ENCODE assay signal across 22 mouse cellular contexts in the genomic region with DNA sequence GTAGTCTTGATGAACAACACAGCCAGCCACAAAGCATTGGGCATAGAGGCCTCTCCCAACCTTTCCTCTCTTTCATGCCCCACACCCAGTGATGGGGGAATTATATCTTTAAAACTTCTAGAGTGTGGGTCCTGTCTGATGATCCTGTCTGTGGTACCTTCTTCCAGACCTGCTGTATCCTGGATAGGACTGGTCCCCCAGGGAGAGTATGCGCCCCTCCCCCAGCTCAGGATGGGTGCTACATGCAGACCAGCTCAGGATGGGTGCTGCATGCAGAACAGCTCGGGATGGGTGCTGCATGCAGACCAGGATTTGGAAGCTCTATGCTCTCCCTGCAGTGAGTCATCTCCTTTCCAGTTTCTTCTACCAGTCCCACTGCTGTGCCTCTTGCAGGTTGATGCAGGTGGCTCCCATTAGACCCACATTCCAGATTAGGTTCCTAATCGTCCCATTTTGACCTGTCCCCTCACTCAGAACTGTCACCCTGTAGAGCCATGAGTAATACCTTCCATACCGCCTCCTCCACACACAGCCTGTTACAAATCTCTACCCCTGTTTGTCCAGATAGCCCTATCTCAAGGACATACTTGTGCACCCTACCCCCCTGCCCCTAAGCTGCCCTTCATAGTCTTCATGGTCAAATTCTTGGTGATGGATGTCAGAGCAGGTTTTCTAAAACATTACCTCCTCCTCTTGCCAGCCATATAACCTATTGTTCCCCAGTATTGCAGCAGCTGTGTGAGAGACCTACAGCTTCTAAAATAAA.
A peak's percentile ranks its signal among the peaks of the same experiment; 100 is the strongest.
DNase-seq lines count a peak whose midpoint lies in the region; ATAC-seq lines count a peak whose summit lies in the region.
"Had no signal": no experiment of that assay in that cellular context is flagged by ENCODE, and none has a peak within 500 bp of the region (broad histone marks: within the 10 kb centered on the region; RNA-seq: fewer than 3 reads in every experiment).

No protein-coding gene starts in this region.

- peak overlapping the region; percentile 75 for H3K27ac ChIP-seq in heart, embryonic 10.5 days
- peak overlapping the region; percentile 85 to 93 for H3K27ac ChIP-seq in heart, embryonic 14.5 days (replicated peaks in 1 of 2; ENCODE audit: control insufficient read depth in 1 of 2, insufficient read depth in 1 of 2, low read depth in 2 of 2, low read length in 2 of 2)
- no peak overlapping the region for H3K27ac ChIP-seq in intestine, embryonic 16.5 days (ENCODE audit: low read length)
- no peak overlapping the region for H3K27ac ChIP-seq in intestine, embryonic 15.5 days
- H3K27ac ChIP-seq: embryonic facial prominence, embryonic 13.5 days; forebrain, embryonic 12.5 days; gastrocnemius, adult 2 months; hindbrain, embryonic 12.5 days had no signal

- no peaks in the 10 kb centered on the region for H3K27me3 ChIP-seq in heart, embryonic 10.5 days (ENCODE audit: insufficient read depth, poor library complexity, severe bottlenecking)
- H3K27me3 ChIP-seq in heart, embryonic 14.5 days (ENCODE audit: control insufficient read depth, insufficient read depth, low read length), result no peaks in the 10 kb centered on the region
- H3K27me3 ChIP-seq in intestine, embryonic 16.5 days (replicated peaks; ENCODE audit: control insufficient read depth, insufficient read depth, low read length), result no peaks in the 10 kb centered on the region
- no peaks in the 10 kb centered on the region for H3K27me3 ChIP-seq in intestine, embryonic 15.5 days (replicated peaks)
- H3K27me3 ChIP-seq: CH12.LX; embryonic facial prominence, embryonic 13.5 days; forebrain, embryonic 12.5 days; hindbrain, embryonic 12.5 days; Patski had no signal

- 62% methylated on average over 4 of the region's 4 CpGs for WGBS in heart, embryonic 10.5 days
- WGBS in heart, embryonic 14.5 days, result 55% methylated on average over 4 of the region's 4 CpGs
- WGBS in intestine, embryonic 16.5 days, result 86% methylated on average over 4 of the region's 4 CpGs
- WGBS in intestine, embryonic 15.5 days, result 75% methylated on average over 4 of the region's 4 CpGs

- H3K4me1 ChIP-seq in heart, embryonic 10.5 days, result peaks cover 14% of the 10 kb centered on the region
- peaks cover 11 to 12% of the 10 kb centered on the region in 2 experiments for H3K4me1 ChIP-seq in heart, embryonic 14.5 days (ENCODE audit: control insufficient read depth in 2 of 2, insufficient read depth in 2 of 2, low read length in 2 of 2)
- no peaks in the 10 kb centered on the region for H3K4me1 ChIP-seq in intestine, embryonic 16.5 days (ENCODE audit: control insufficient read depth, insufficient read depth, low read length)
- H3K4me1 ChIP-seq in intestine, embryonic 15.5 days (replicated peaks), result no peaks in the 10 kb centered on the region
- H3K4me1 ChIP-seq: embryonic facial prominence, embryonic 13.5 days; forebrain, embryonic 12.5 days; hindbrain, embryonic 12.5 days had no signal

- no peak overlapping the region for H3K4me3 ChIP-seq in heart, embryonic 10.5 days
- H3K4me3 ChIP-seq in heart, embryonic 14.5 days (ENCODE audit: control insufficient read depth in 1 of 2, insufficient read depth in 1 of 2, low read depth in 1 of 2, low read length in 2 of 2), result no peak overlapping the region
- H3K4me3 ChIP-seq in intestine, embryonic 16.5 days (ENCODE audit: low read length), result no peak overlapping the region
- H3K4me3 ChIP-seq in intestine, embryonic 15.5 days (replicated peaks), result no peak overlapping the region
- H3K4me3 ChIP-seq: embryonic facial prominence, embryonic 13.5 days; forebrain, embryonic 12.5 days; gastrocnemius, adult 2 months; hindbrain, embryonic 12.5 days had no signal

- no peak overlapping the region for H3K4me2 ChIP-seq in heart, embryonic 14.5 days (ENCODE audit: low read length)
- H3K4me2 ChIP-seq in intestine, embryonic 16.5 days (ENCODE audit: low read depth, low read length), result no peak overlapping the region
- H3K4me2 ChIP-seq in intestine, embryonic 15.5 days (replicated peaks), result no peak overlapping the region
- H3K4me2 ChIP-seq: embryonic facial prominence, embryonic 13.5 days; forebrain, embryonic 12.5 days; hindbrain, embryonic 12.5 days had no signal

- DNase-seq in heart, embryonic 10.5 days (ENCODE audit: low spot score), result no peak
- no peak for DNase-seq in heart, postnatal 4 days
- DNase-seq in heart, adult 18-20 months, result no peak
- DNase-seq: adrenal gland, postnatal 14 days; cerebellum, adult 11-12 months; cerebellum, adult 9-10 months; cerebellum, postnatal 25 days; gastrocnemius, adult 2 months; gastrocnemius, postnatal 25 days; kidney, adult 18-20 months had no signal

- H3K9me3 ChIP-seq in heart, embryonic 10.5 days, result no peaks in the 10 kb centered on the region
- no peaks in the 10 kb centered on the region for H3K9me3 ChIP-seq in heart, embryonic 14.5 days (ENCODE audit: control insufficient read depth, low read length)
- no peaks in the 10 kb centered on the region for H3K9me3 ChIP-seq in intestine, embryonic 16.5 days (ENCODE audit: control insufficient read depth, low read length)
- no peaks in the 10 kb centered on the region for H3K9me3 ChIP-seq in intestine, embryonic 15.5 days
- H3K9me3 ChIP-seq: embryonic facial prominence, embryonic 13.5 days; forebrain, embryonic 12.5 days; hindbrain, embryonic 12.5 days had no signal

- ATAC-seq in heart, embryonic 14.5 days (ENCODE audit: insufficient number of reproducible peaks, insufficient read depth, low FRiP score, low read depth), result 0 out of 2 replicates have a peak, but pooled peaks have one; percentile 39
- ATAC-seq in intestine, embryonic 16.5 days, result peak; percentile 59; the same call in 1 of the 2 replicates
- ATAC-seq in intestine, embryonic 15.5 days, result no peak
- ATAC-seq: activated CD4-positive, CD25-positive, alpha-beta regulatory T cell, adult 4 months; forebrain, embryonic 16.5 days; hindbrain, embryonic 16.5 days; inflammation-experienced regulatory T-cells, adult 6 months; Patski had no signal

- H3K36me3 ChIP-seq in heart, embryonic 10.5 days, result no peaks in the 10 kb centered on the region
- no peaks in the 10 kb centered on the region for H3K36me3 ChIP-seq in heart, embryonic 14.5 days (ENCODE audit: control insufficient read depth, insufficient read depth, low read length)
- H3K36me3 ChIP-seq in intestine, embryonic 16.5 days (ENCODE audit: control insufficient read depth, insufficient read depth, low read length), result no peaks in the 10 kb centered on the region
- H3K36me3 ChIP-seq in intestine, embryonic 15.5 days, result no peaks in the 10 kb centered on the region
- H3K36me3 ChIP-seq: embryonic facial prominence, embryonic 13.5 days; forebrain, embryonic 12.5 days; hindbrain, embryonic 12.5 days had no signal

- H3K9ac ChIP-seq in heart, embryonic 14.5 days (ENCODE audit: low read length), result 0 out of 2 replicates have a peak overlapping the region, but pooled peaks have one; percentile 25
- H3K9ac ChIP-seq in intestine, embryonic 16.5 days (ENCODE audit: low read depth, low read length), result no peak overlapping the region
- no peak overlapping the region for H3K9ac ChIP-seq in intestine, embryonic 15.5 days
- H3K9ac ChIP-seq: embryonic facial prominence, embryonic 13.5 days; forebrain, embryonic 12.5 days; hindbrain, embryonic 12.5 days had no signal

Comparison
In these comparisons a context has a peak if more than half of its experiments do, and no peak if none do; other contexts are left out.
1. H3K27ac ChIP-seq: peak in heart, embryonic 10.5 days (single experiment) and heart, embryonic 14.5 days (2 of 2); none in intestine, embryonic 16.5 days (single experiment) and intestine, embryonic 15.5 days (single experiment).